Mouse (Mus musculus): ENCODE measurements at regions not wholly inside any gene's neighbourhood (a gene's known extent, or its start where the extent isn't known, plus 50 kb on each side); places are given as distances from the start of the nearest gene placed in this dataset.

GRCm38 (mm10) chr12:39224073-39224472 is 444.9 kb downstream of the Etv1 start:
- no peaks in the 10 kb centered on the region for H3K4me1 ChIP-seq (ENCODE audit: control insufficient read depth, insufficient read depth, low read length)
- H3K9ac ChIP-seq (replicated peaks; ENCODE audit: low read depth, low read length): no peak overlapping the region
- H3K4me3 ChIP-seq (ENCODE audit: low read depth, low read length): no peak overlapping the region
- H3K4me2 ChIP-seq (ENCODE audit: low read depth, low read length): no peak overlapping the region
- H3K27me3 ChIP-seq (ENCODE audit: control insufficient read depth, insufficient read depth, low read length): no peaks in the 10 kb centered on the region
- H3K27ac ChIP-seq (ENCODE audit: low read depth, low read length): no peak overlapping the region
- no peak for ATAC-seq (ENCODE audit: low read depth)
- H3K9me3 ChIP-seq (ENCODE audit: control insufficient read depth, low read length): no peaks in the 10 kb centered on the region
- WGBS: 55% methylated on average over 4 of the region's 4 CpGs
- no peaks in the 10 kb centered on the region for H3K36me3 ChIP-seq (ENCODE audit: control insufficient read depth, insufficient read depth, low read length)

- Histone ChIP-seq H3K4me3 (ENCODE audit: low read depth, low read length) (no peak overlapping the region), H3K9me3 (ENCODE audit: control insufficient read depth, low read length) (no peaks in the 10 kb centered on the region), H3K27me3 (ENCODE audit: control insufficient read depth, insufficient read depth, low read length) (no peaks in the 10 kb centered on the region), H3K4me1 (ENCODE audit: control insufficient read depth, insufficient read depth, low read length) (no peaks in the 10 kb centered on the region), H3K4me2 (ENCODE audit: low read depth, low read length) (no peak overlapping the region), H3K36me3 (ENCODE audit: control insufficient read depth, insufficient read depth, low read length) (no peaks in the 10 kb centered on the region), H3K27ac (ENCODE audit: low read depth, low read length) (no peak overlapping the region), H3K9ac (replicated peaks; ENCODE audit: low read depth, low read length) (no peak overlapping the region)
- 81% methylated on average over 6 of the region's 6 CpGs for WGBS
- ATAC-seq (ENCODE audit: low read depth): no peak
These were observed 477.4 kb downstream of the Etv1 start for GRCm38 (mm10) chr12:39256605-39257004.

GRCm38 (mm10) chr12:39257571-39257970 is 478.4 kb downstream of the Etv1 start:
- WGBS: 70% methylated on average over 1 of the region's 1 CpGs
- H3K4me2 ChIP-seq (ENCODE audit: low read depth, low read length): no peak overlapping the region
- no peaks in the 10 kb centered on the region for H3K4me1 ChIP-seq (ENCODE audit: control insufficient read depth, insufficient read depth, low read length)
- no peak for ATAC-seq (ENCODE audit: low read depth)
- H3K9me3 ChIP-seq (ENCODE audit: control insufficient read depth, low read length): no peaks in the 10 kb centered on the region; the same call in 1 of the 2 replicates
- H3K36me3 ChIP-seq (ENCODE audit: control insufficient read depth, insufficient read depth, low read length): no peaks in the 10 kb centered on the region
- no peaks in the 10 kb centered on the region for H3K27me3 ChIP-seq (ENCODE audit: control insufficient read depth, insufficient read depth, low read length)
- no peak overlapping the region for H3K9ac ChIP-seq (replicated peaks; ENCODE audit: low read depth, low read length)
- H3K4me3 ChIP-seq (ENCODE audit: low read depth, low read length): no peak overlapping the region
- H3K27ac ChIP-seq (ENCODE audit: low read depth, low read length): no peak overlapping the region

- Histone ChIP-seq H3K9ac (replicated peaks; ENCODE audit: low read depth, low read length) (no peak overlapping the region), H3K9me3 (ENCODE audit: control insufficient read depth, low read length) (no peaks in the 10 kb centered on the region), H3K4me1 (ENCODE audit: control insufficient read depth, insufficient read depth, low read length) (no peaks in the 10 kb centered on the region), H3K4me3 (ENCODE audit: low read depth, low read length) (no peak overlapping the region), H3K27me3 (ENCODE audit: control insufficient read depth, insufficient read depth, low read length) (no peaks in the 10 kb centered on the region), H3K4me2 (ENCODE audit: low read depth, low read length) (no peak overlapping the region), H3K27ac (ENCODE audit: low read depth, low read length) (no peak overlapping the region), H3K36me3 (ENCODE audit: control insufficient read depth, insufficient read depth, low read length) (no peaks in the 10 kb centered on the region)
- 91% methylated on average over 2 of the region's 2 CpGs for WGBS
- no peak for ATAC-seq (ENCODE audit: low read depth)
These were observed 510.5 kb downstream of the Etv1 start for GRCm38 (mm10) chr12:39289676-39290075.

- Histone ChIP-seq H3K4me3 (ENCODE audit: low read depth, low read length) (no peak overlapping the region), H3K27ac (ENCODE audit: low read depth, low read length) (0 out of 2 replicates have a peak overlapping the region, but pooled peaks have one; percentile 40), H3K9me3 (ENCODE audit: control insufficient read depth, low read length) (no peaks in the 10 kb centered on the region), H3K4me1 (ENCODE audit: control insufficient read depth, insufficient read depth, low read length) (peaks cover 6% of the 10 kb centered on the region; the same call in 1 of the 2 replicates), H3K4me2 (ENCODE audit: low read depth, low read length) (peak overlapping the region; percentile 30; the same call in 1 of the 2 replicates), H3K36me3 (ENCODE audit: control insufficient read depth, insufficient read depth, low read length) (no peaks in the 10 kb centered on the region), H3K9ac (replicated peaks; ENCODE audit: low read depth, low read length) (no peak overlapping the region; the same call in 1 of the 2 replicates), H3K27me3 (ENCODE audit: control insufficient read depth, insufficient read depth, low read length) (no peaks in the 10 kb centered on the region)
- 23% methylated on average over 13 of the region's 13 CpGs for WGBS
- ATAC-seq (ENCODE audit: low read depth): peak; percentile 90
These were observed 522.4 kb downstream of the Etv1 start for GRCm38 (mm10) chr12:39301351-39302212.

GRCm38 (mm10) chr12:39302213-39302591 is 523.0 kb downstream of the Etv1 start:
- H3K36me3 ChIP-seq (ENCODE audit: control insufficient read depth, insufficient read depth, low read length): no peaks in the 10 kb centered on the region
- H3K27me3 ChIP-seq (ENCODE audit: control insufficient read depth, insufficient read depth, low read length): no peaks in the 10 kb centered on the region
- no peak overlapping the region for H3K4me3 ChIP-seq (ENCODE audit: low read depth, low read length)
- no peak for ATAC-seq (ENCODE audit: low read depth)
- no peak overlapping the region for H3K27ac ChIP-seq (ENCODE audit: low read depth, low read length)
- no peak overlapping the region for H3K9ac ChIP-seq (replicated peaks; ENCODE audit: low read depth, low read length)
- 59% methylated on average over 2 of the region's 2 CpGs for WGBS
- no peak overlapping the region for H3K4me2 ChIP-seq (ENCODE audit: low read depth, low read length)
- H3K9me3 ChIP-seq (ENCODE audit: control insufficient read depth, low read length): no peaks in the 10 kb centered on the region
- peaks cover 6% of the 10 kb centered on the region; the same call in 1 of the 2 replicates for H3K4me1 ChIP-seq (ENCODE audit: control insufficient read depth, insufficient read depth, low read length)

- no peak overlapping the region for H3K4me3 ChIP-seq (ENCODE audit: low read depth, low read length)
- H3K9me3 ChIP-seq (ENCODE audit: control insufficient read depth, low read length): no peaks in the 10 kb centered on the region
- no peak for ATAC-seq (ENCODE audit: low read depth)
- 79% methylated on average over 1 of the region's 1 CpGs for WGBS
- no peak overlapping the region for H3K4me2 ChIP-seq (ENCODE audit: low read depth, low read length)
- H3K36me3 ChIP-seq (ENCODE audit: control insufficient read depth, insufficient read depth, low read length): no peaks in the 10 kb centered on the region
- no peak overlapping the region for H3K9ac ChIP-seq (replicated peaks; ENCODE audit: low read depth, low read length)
- H3K4me1 ChIP-seq (ENCODE audit: control insufficient read depth, insufficient read depth, low read length): no peaks in the 10 kb centered on the region
- H3K27ac ChIP-seq (ENCODE audit: low read depth, low read length): no peak overlapping the region
- no peaks in the 10 kb centered on the region for H3K27me3 ChIP-seq (ENCODE audit: control insufficient read depth, insufficient read depth, low read length)
These were observed 528.6 kb downstream of the Etv1 start for GRCm38 (mm10) chr12:39307746-39308145.

GRCm38 (mm10) chr12:39309905-39310304 is 530.7 kb downstream of the Etv1 start:
- H3K27ac ChIP-seq (ENCODE audit: low read depth, low read length): no peak overlapping the region
- no peaks in the 10 kb centered on the region for H3K27me3 ChIP-seq (ENCODE audit: control insufficient read depth, insufficient read depth, low read length)
- no peaks in the 10 kb centered on the region for H3K36me3 ChIP-seq (ENCODE audit: control insufficient read depth, insufficient read depth, low read length)
- no peak overlapping the region for H3K4me3 ChIP-seq (ENCODE audit: low read depth, low read length)
- H3K4me2 ChIP-seq (ENCODE audit: low read depth, low read length): no peak overlapping the region
- H3K9me3 ChIP-seq (ENCODE audit: control insufficient read depth, low read length): no peaks in the 10 kb centered on the region
- no peak overlapping the region for H3K9ac ChIP-seq (replicated peaks; ENCODE audit: low read depth, low read length)
- ATAC-seq (ENCODE audit: low read depth): no peak
- no peaks in the 10 kb centered on the region for H3K4me1 ChIP-seq (ENCODE audit: control insufficient read depth, insufficient read depth, low read length)
- 70% methylated on average over 3 of the region's 3 CpGs for WGBS

- Histone ChIP-seq H3K36me3 (ENCODE audit: control insufficient read depth, insufficient read depth, low read length) (no peaks in the 10 kb centered on the region), H3K27ac (ENCODE audit: low read depth, low read length) (no peak overlapping the region), H3K27me3 (ENCODE audit: control insufficient read depth, insufficient read depth, low read length) (no peaks in the 10 kb centered on the region), H3K4me2 (ENCODE audit: low read depth, low read length) (no peak overlapping the region), H3K9ac (replicated peaks; ENCODE audit: low read depth, low read length) (no peak overlapping the region), H3K4me1 (ENCODE audit: control insufficient read depth, insufficient read depth, low read length) (no peaks in the 10 kb centered on the region), H3K4me3 (ENCODE audit: low read depth, low read length) (no peak overlapping the region), H3K9me3 (ENCODE audit: control insufficient read depth, low read length) (no peaks in the 10 kb centered on the region)
- ATAC-seq (ENCODE audit: low read depth): no peak
- 92% methylated on average over 4 of the region's 4 CpGs for WGBS
These were observed 538.0 kb downstream of the Etv1 start for GRCm38 (mm10) chr12:39317229-39317628.
